Mouse (Mus musculus): ENCODE results near the gene Pi16.

DNA sequence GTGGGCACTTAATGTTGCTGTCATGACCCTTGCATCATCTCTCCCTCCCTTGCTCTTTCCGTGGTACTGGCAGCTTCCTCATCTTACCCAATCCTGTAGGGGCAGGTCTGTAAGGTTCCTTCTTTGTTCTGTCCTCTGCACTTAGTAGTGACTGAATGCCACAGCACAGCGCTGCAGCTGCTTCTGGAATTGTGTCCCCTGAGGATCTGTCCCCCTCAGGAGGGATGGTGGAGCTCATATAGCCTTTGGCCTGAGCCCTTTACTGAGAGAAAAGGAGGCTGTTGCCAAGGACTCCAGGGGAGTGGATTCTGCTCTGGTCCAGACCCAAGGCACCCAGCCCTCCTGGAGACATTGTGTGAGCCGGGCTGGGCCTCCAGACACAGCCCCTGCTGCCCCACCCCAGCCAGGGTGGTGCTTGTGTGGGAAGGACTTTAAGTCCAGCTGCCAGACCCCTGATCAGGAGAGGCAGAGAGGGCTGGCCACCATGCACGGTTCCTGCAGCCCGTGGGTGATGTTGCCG, 1.3 kb downstream of the Pi16 start:
- TF ChIP-seq POLR2A (IDR thresholded peaks at IDR 0.05; ENCODE audit: insufficient read depth, low read depth, low read length) (no peak), CTCF (IDR thresholded peaks at IDR 0.05; ENCODE audit: insufficient read depth, low read depth, low read length) (no peak)
